Mouse (Mus musculus) heart, adult 2 months (tissue): ENCODE results near the gene Krtap8-1. TPM values are rescaled to one million over a fixed set of nuclear protein-coding genes. Genes with fewer than 3 reads are reported as not detected.

Experiments
- DNase-seq, 2 experiments: peaks; one replicate each; pipeline ENCODE4 v3.0.0; 2021
- H3K27ac ChIP-seq: fragments of 200-600 bp; 2 replicates; pipeline ENCODE4 v1.8.1; 2022
- H3K27me3 ChIP-seq: fragments of 200-500 bp; 2 replicates; pipeline ENCODE4 v1.6.1; 2012; ENCODE audit warnings: mild to moderate bottlenecking, low read length, inconsistent platforms, mixed read lengths; ENCODE audit not compliant: control insufficient read depth, insufficient read depth
- H3K36me3 ChIP-seq: fragments of 200-500 bp; 2 replicates; pipeline ENCODE4 v1.6.1; 2012; ENCODE audit warnings: low read length, inconsistent platforms; ENCODE audit not compliant: control insufficient read depth, insufficient read depth
- H3K4me1 ChIP-seq: fragments of 200-500 bp; 2 replicates; pipeline ENCODE4 v1.6.1; 2011; ENCODE audit warnings: low read length; ENCODE audit not compliant: control insufficient read depth, insufficient read depth
- H3K4me3 ChIP-seq: fragments of 200-600 bp; 2 replicates; pipeline ENCODE4 v1.8.1; 2022
- H3K79me2 ChIP-seq: fragments of 200-500 bp; replicated peaks from 2 replicates; pipeline ENCODE4 v1.6.1; 2012; ENCODE audit warnings: mild to moderate bottlenecking, inconsistent platforms, low read length, moderate library complexity, mixed read lengths; ENCODE audit not compliant: control insufficient read depth, insufficient read depth
- H3K9ac ChIP-seq: fragments of 200-500 bp; 2 replicates; pipeline ENCODE4 v1.6.1; 2012; ENCODE audit warnings: low read depth, mild to moderate bottlenecking, control low read depth, inconsistent platforms, low read length, mixed read lengths
- CTCF ChIP-seq: fragments of 200-600 bp; IDR thresholded peaks from 2 replicates; pipeline ENCODE4 v1.8.1; 2022; ENCODE audit warnings: antibody characterized with exemption, mild to moderate bottlenecking, moderate library complexity
- EP300 ChIP-seq: fragments of 200-500 bp; IDR thresholded peaks from 2 replicates; pipeline ENCODE4 v1.6.1; 2011; ENCODE audit warnings: low read depth, low read length, control low read depth; ENCODE audit not compliant: insufficient read depth
- POLR2A ChIP-seq: fragments of 200-500 bp; IDR thresholded peaks from 2 replicates; pipeline ENCODE4 v1.6.1; 2011; ENCODE audit warnings: mild to moderate bottlenecking, low read depth, low read length, control low read depth; ENCODE audit not compliant: insufficient read depth
- WGBS: fragments of 180-500 bp; shearing (Covaris S2); methylation state at CpG from one replicate; pipeline ENCODE4 v1.1.7; 2018; 5-methylcytosine and 5-hydroxymethylcytosine counted together
- intact Hi-C: fragments of 180-260 bp; cut with DNase I; formaldehyde crosslinking; loops from one replicate; pipeline ENCODE4 v1.15.1; 2025
- polyA plus RNA-seq: library from polyadenylated mRNA; depleted of rRNA; stranded (reverse); fragments of >200 nt; gene quantifications from 2 replicates; pipeline ENCODE4 v1.2.3, GENCODE M21; 2012; rRNA removed
- total RNA-seq, 2 experiments: library from RNA; stranded (reverse); gene quantifications; 2 replicates each; pipeline ENCODE4 v1.2.3; 2021

Krtap8-1 gene
- total and polyA plus RNA-seq, 3 experiments = not detected

DNA sequence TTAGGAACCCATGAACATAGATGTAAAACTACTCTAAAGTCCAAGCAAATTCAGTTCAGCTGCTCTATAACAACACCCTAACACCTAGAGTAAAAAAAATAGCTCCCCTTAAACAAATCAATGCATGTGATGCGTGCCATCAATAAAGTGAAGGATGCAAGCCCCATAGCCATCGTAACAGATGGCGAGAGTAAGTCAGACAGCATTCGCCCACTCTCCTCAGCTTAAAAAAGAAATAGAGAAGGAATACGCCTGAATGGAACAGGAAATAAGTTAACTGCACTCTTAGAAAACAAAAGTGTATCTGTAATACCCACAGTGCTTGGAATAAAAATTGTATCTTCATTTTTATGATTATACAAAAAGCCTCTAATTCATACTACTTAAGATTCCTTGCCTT is 9.2 kb upstream of the Krtap8-1 start:
- Histone ChIP-seq H3K9ac (no peak overlapping the region), H3K27me3 (no peaks in the 10 kb centered on the region), H3K4me1 (no peaks in the 10 kb centered on the region), H3K79me2 (no peaks in the 10 kb centered on the region), H3K4me3 (no peak overlapping the region), H3K27ac (no peak overlapping the region), H3K36me3 (no peaks in the 10 kb centered on the region)
- TF ChIP-seq POLR2A = no peak
- no peak for TF ChIP-seq EP300
- no peak for TF ChIP-seq CTCF
- DNase-seq = no peak
- 83% methylated on average over 5 of the region's 5 CpGs for WGBS
- intact Hi-C loops = no loop called here

DNA sequence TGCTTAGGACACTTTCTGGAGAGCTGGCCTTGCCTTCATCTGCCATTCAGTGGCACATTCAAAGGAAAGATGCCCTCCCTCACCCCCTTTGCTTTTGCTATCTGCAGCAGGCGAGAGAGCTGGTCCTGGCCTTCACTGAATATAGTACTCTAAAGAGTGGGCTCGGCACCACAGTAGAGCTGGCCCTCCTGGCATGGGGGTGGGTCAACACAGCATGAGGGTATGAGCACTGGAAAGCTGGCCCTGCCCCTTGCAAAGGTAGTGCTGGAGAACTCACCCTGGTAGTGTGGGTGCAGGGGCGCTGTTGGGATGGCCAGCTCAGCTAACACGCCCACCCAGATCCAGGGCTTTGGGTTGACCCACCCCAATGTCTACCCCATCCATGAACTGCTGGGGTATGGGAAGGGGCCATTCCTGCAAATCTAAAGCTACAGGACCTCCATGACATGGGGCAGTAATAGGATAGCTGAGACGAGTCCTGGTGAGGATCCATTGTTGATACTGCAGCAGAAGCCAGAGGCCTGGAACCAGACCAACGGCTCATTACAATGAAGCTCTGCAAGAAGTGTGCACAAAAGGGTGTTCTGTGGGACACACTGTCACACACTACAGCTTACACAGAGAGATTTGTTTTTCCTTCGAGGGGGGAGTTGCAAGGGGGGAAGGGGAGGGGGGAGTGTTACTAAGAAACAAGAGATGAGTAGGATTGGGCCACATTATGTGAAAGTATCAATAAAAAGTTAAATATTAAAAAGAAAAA is 7.8 kb upstream of the Krtap8-1 start:
- Histone ChIP-seq H3K27ac (no peak overlapping the region), H3K27me3 (no peaks in the 10 kb centered on the region), H3K36me3 (no peaks in the 10 kb centered on the region), H3K4me3 (no peak overlapping the region), H3K4me1 (no peaks in the 10 kb centered on the region), H3K9ac (no peak overlapping the region), H3K79me2 (no peaks in the 10 kb centered on the region)
- no peak for TF ChIP-seq CTCF
- no peak for TF ChIP-seq POLR2A
- TF ChIP-seq EP300 = no peak
- WGBS = 87% methylated on average over 7 of the region's 7 CpGs
- no peak for DNase-seq
- intact Hi-C loops = no loop called here

DNA sequence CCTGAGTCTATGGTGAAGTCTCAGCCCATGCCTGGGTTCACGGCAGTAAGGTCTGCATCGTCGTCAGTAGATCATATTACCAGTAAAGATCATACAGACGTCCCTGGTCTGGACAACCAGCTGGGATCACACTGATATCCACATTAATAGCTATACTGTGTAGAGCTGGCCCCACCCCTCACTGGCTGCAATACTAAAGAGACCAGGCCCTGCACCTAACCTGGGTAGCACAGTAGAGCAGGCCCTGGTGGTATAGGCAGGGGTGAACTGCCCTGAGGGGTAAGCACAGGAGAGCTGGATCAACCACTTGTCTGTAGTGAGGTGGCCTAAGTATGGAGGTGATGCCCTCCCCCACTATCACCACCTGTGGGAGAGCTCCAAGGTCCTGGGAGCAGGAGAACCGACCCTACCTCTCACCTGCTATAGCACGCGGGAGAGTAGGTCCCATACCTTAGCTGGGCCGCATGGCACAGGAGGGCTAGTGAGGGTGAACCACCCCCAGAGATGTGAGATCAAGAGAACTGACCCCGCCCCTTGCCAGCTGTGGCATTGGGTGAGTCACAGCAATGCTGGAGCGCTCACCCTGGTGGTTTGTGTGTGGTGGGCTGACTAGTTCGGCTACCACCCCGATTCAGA is 10.0 kb downstream of the Krtap8-1 start:
- H3K27ac ChIP-seq = no peak overlapping the region
- H3K9ac ChIP-seq = no peak overlapping the region
- 83% methylated on average over 12 of the region's 12 CpGs for WGBS
- no peak overlapping the region for H3K4me3 ChIP-seq
- intact Hi-C loops = no loop called here
- no peaks in the 10 kb centered on the region for H3K36me3 ChIP-seq
- no peaks in the 10 kb centered on the region for H3K27me3 ChIP-seq
- H3K79me2 ChIP-seq = no peaks in the 10 kb centered on the region
- TF ChIP-seq EP300 = no peak
- no peak for TF ChIP-seq POLR2A
- no peak for TF ChIP-seq CTCF
- H3K4me1 ChIP-seq = no peaks in the 10 kb centered on the region
- DNase-seq = no peak

DNA sequence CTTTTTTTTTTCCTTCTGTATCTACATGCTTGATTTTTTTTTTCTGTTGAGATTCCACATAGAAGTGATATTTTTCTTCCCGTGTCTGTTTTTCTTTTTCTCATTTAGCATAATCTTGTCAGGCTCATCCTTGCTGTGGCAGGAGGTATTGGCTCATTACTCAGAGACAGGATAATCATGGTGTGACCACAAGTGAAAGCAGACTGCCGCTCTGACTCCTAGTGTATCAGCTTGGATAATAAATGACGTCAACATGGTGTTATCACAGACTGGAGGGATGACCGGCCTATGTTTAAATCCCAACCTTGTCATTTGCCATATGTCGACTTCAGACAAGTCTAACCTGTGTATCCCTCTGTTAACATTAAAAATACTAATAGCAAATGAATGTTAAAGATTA is 26.6 kb downstream of the Krtap8-1 start:
- Histone ChIP-seq H3K9ac (no peak overlapping the region), H3K27me3 (no peaks in the 10 kb centered on the region), H3K79me2 (no peaks in the 10 kb centered on the region), H3K4me3 (no peak overlapping the region), H3K27ac (no peak overlapping the region), H3K4me1 (no peaks in the 10 kb centered on the region), H3K36me3 (no peaks in the 10 kb centered on the region)
- WGBS = 48% methylated on average over 5 of the region's 5 CpGs
- TF ChIP-seq CTCF = no peak
- no peak for TF ChIP-seq EP300
- no peak for TF ChIP-seq POLR2A
- intact Hi-C loops = no loop called here
- no peak for DNase-seq

Other genes starting within 250 kb of the Krtap8-1 start
- gene Krtap21-1, start 84.1 kb downstream of the Krtap8-1 start, total RNA-seq = not detected
- not detected in 2 replicates for gene Krtap21-1, start 84.1 kb downstream of the Krtap8-1 start, polyA plus RNA-seq
- not detected for gene Krtap6-2, start 67.8 kb downstream of the Krtap8-1 start, total RNA-seq
- not detected in 2 replicates for gene Krtap6-2, start 67.8 kb downstream of the Krtap8-1 start, polyA plus RNA-seq
- not detected for gene Krtap7-1, start 20.4 kb upstream of the Krtap8-1 start, total RNA-seq
- not detected in 2 replicates for gene Krtap7-1, start 20.4 kb upstream of the Krtap8-1 start, polyA plus RNA-seq
- not detected for gene Krtap11-1, start 83.2 kb upstream of the Krtap8-1 start, total RNA-seq
- gene Krtap11-1, start 83.2 kb upstream of the Krtap8-1 start, polyA plus RNA-seq = not detected in 2 replicates